Mouse (Mus musculus): ENCODE results near the gene Gm21870. TPM values are rescaled to one million over a fixed set of nuclear protein-coding genes. Genes with fewer than 3 reads are reported as not detected.
"Not testable (repeated sequence)": the region's sequence is repeated elsewhere in the genome, so short reads cannot be mapped to it uniquely, and the experiment has no call there.

The Gm21870 gene
- polyA plus RNA-seq (2017; shearing (Covaris generic)), result not detected

DNA sequence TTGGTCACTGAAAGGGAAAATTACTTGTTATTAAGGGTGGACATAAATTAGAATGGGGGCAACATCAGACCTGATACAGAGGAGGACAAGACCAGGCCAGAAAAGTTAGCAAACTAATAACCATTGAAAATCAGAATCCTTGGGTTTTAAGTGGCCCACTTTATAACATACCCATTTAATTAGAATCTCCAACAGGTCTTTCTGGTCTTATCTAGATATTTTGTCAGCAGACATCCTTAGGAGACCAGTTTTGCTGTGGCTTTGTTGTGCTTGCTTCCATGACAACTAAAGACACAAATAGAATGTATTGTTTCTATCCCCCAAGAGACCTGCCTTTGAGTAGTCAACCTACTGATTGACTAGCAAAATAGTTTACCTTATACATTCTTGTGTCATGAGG, at the start of gene Gm21870:
TSS of gene Gm21870 (minus strand) at position 101 of the 400 bp plus-strand sequence.
- ATAC-seq, result not testable (repeated sequence)

DNA sequence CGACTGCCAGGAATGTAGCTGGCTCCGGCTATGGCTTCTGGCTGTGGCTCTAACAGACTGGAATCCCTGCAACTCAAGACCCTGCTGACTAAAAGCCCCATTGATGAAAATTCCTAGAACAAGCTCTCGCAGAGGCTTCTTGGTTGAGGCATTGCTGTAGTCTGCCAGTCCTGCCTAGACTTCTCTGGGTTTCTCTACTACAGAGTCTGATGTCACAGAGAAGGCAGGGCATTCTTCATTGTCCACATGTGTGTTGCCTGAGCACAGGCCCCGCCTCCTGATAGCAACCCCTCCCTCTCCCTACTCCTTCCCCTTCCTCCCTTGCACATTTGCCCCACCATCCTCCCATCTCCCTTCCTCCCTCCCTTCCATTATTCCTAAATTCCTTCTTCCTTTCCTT, 30.2 kb downstream of the Gm21870 start, which contains the start of gene Btbd35f6:
TSS of gene Btbd35f6 (minus strand) at position 101 of the 400 bp plus-strand sequence.
- ATAC-seq, result not testable (repeated sequence)

Other genes starting within 250 kb of the Gm21870 start
- not detected for gene Btbd35f6, start 30.3 kb downstream of the Gm21870 start, polyA plus RNA-seq (2017; shearing (Covaris generic))
- not detected for gene Btbd35f9, start 174.7 kb upstream of the Gm21870 start, polyA plus RNA-seq (2017; shearing (Covaris generic))